Mouse (Mus musculus): ENCODE data around the gene Itgal. TPM values are rescaled to one million over a fixed set of nuclear protein-coding genes. Genes with fewer than 3 reads are reported as not detected.
"Not testable (repeated sequence)": the region's sequence is repeated elsewhere in the genome, so short reads cannot be mapped to it uniquely, and the experiment has no call there.

Gene Itgal
- polyA plus RNA-seq, 1 experiment: 7.2 TPM

GRCm38 (mm10) chr7:127375271-127376245, 79.5 kb downstream of the Itgal start, which contains the start of gene Zfp747:
TSS of gene Zfp747 (minus strand) at chr7:127376050.
- 1% methylated on average over 49 of the region's 49 CpGs for WGBS
- DNase-seq: peak; percentile 98
- not testable (repeated sequence) for H3K36me3 ChIP-seq (ENCODE audit: control insufficient read depth, insufficient read depth, low read length); H3K4me1 ChIP-seq (ENCODE audit: control insufficient read depth, insufficient read depth, low read length); H3K27me3 ChIP-seq (replicated peaks; ENCODE audit: control insufficient read depth, insufficient read depth, low read length); H3K27ac ChIP-seq (ENCODE audit: insufficient read depth, low read depth, low read length)
- peak within 1 kb of the TSS; percentile 64 for H3K4me3 ChIP-seq (ENCODE audit: insufficient read depth, low read depth, low read length)
- TF ChIP-seq CTCF (conservative IDR thresholded peaks at IDR 0.05; ENCODE audit: insufficient read depth, insufficient read length, low read depth, low read length) (peak; percentile 68), POLR2A (IDR thresholded peaks at IDR 0.05; ENCODE audit: low read depth, low read length) (peak; percentile 58)

GRCm38 (mm10) chr7:127378310-127378921, 82.4 kb downstream of the Itgal start:
- H3K36me3 ChIP-seq (ENCODE audit: control insufficient read depth, insufficient read depth, low read length): no peaks in the 10 kb centered on the region
- DNase-seq: no peak
- no peaks in the 10 kb centered on the region for H3K27me3 ChIP-seq (replicated peaks; ENCODE audit: control insufficient read depth, insufficient read depth, low read length)
- TF ChIP-seq CTCF (conservative IDR thresholded peaks at IDR 0.05; ENCODE audit: insufficient read depth, insufficient read length, low read depth, low read length): no peak
- TF ChIP-seq POLR2A (IDR thresholded peaks at IDR 0.05; ENCODE audit: low read depth, low read length): no peak
- no peak overlapping the region for H3K27ac ChIP-seq (ENCODE audit: insufficient read depth, low read depth, low read length)
- WGBS: 80% methylated on average over 6 of the region's 6 CpGs
- no peaks in the 10 kb centered on the region for H3K4me1 ChIP-seq (ENCODE audit: control insufficient read depth, insufficient read depth, low read length)
- no peak overlapping the region for H3K4me3 ChIP-seq (ENCODE audit: insufficient read depth, low read depth, low read length)

Other genes starting within 250 kb of the Itgal start
- not detected in 2 replicates for gene Zg16, start 208.9 kb upstream of the Itgal start, polyA plus RNA-seq (2012; rRNA removed)
- gene AI467606, start 204.9 kb upstream of the Itgal start, polyA plus RNA-seq (2012; rRNA removed): 4.2 and 7.7 TPM in 2 replicates
- 127 and 137 TPM in 2 replicates for gene Qprt, start 174.0 kb upstream of the Itgal start, polyA plus RNA-seq (2012; rRNA removed)
- 2.7 and 5.2 TPM in 2 replicates for gene Spn, start 158.4 kb upstream of the Itgal start, polyA plus RNA-seq (2012; rRNA removed)
- 26.9 and 33.6 TPM in 2 replicates for gene Cd2bp2, start 100.2 kb upstream of the Itgal start, polyA plus RNA-seq (2012; rRNA removed)
- gene Tbc1d10b, start 87.8 kb upstream of the Itgal start, polyA plus RNA-seq (2012; rRNA removed): 26.8 and 28.5 TPM in 2 replicates
- 0.33 and 90.1 TPM in 2 replicates for gene Mylpf, start 87.4 kb upstream of the Itgal start, polyA plus RNA-seq (2012; rRNA removed)
- 7.9 and 9.6 TPM in 2 replicates for gene Zfp553, start 63.2 kb upstream of the Itgal start, polyA plus RNA-seq (2012; rRNA removed)
- gene Sept1, start 63.1 kb upstream of the Itgal start, polyA plus RNA-seq (2012; rRNA removed): 24.1 and 38.4 TPM in 2 replicates
- gene Zfp771, start 52.0 kb upstream of the Itgal start, polyA plus RNA-seq (2012; rRNA removed): 48.4 and 85.5 TPM in 2 replicates
- gene Dctpp1, start 35.6 kb upstream of the Itgal start, polyA plus RNA-seq (2012; rRNA removed): 68.9 and 70.5 TPM in 2 replicates
- gene Sephs2, start 22.2 kb upstream of the Itgal start, polyA plus RNA-seq (2012; rRNA removed): 153 and 156 TPM in 2 replicates
- 36.7 and 52.0 TPM in 2 replicates for gene Zfp768, start 49.3 kb downstream of the Itgal start, polyA plus RNA-seq (2012; rRNA removed)
- 6.5 and 7.2 TPM in 2 replicates for gene Zfp747, start 79.8 kb downstream of the Itgal start, polyA plus RNA-seq (2012; rRNA removed)
- gene 9130019O22Rik, start 90.9 kb downstream of the Itgal start, polyA plus RNA-seq (2012; rRNA removed): 3.3 and 3.4 TPM in 2 replicates
- 5.5 and 7.4 TPM in 2 replicates for gene E430018J23Rik, start 97.4 kb downstream of the Itgal start, polyA plus RNA-seq (2012; rRNA removed)
- gene Zfp764, start 110.6 kb downstream of the Itgal start, polyA plus RNA-seq (2012; rRNA removed): 6.2 and 6.6 TPM in 2 replicates
- 19.1 TPM in 2 replicates for gene Zfp688, start 125.8 kb downstream of the Itgal start, polyA plus RNA-seq (2012; rRNA removed)
- 3.0 and 3.4 TPM in 2 replicates for gene Zfp689, start 152.9 kb downstream of the Itgal start, polyA plus RNA-seq (2012; rRNA removed)
- 58.7 and 62.6 TPM in 2 replicates for gene Prr14, start 163.4 kb downstream of the Itgal start, polyA plus RNA-seq (2012; rRNA removed)
- gene Fbrs, start 182.9 kb downstream of the Itgal start, polyA plus RNA-seq (2012; rRNA removed): 19.1 and 23.7 TPM in 2 replicates
- gene Srcap, start 215.7 kb downstream of the Itgal start, polyA plus RNA-seq (2012; rRNA removed): 17.0 and 18.6 TPM in 2 replicates
- 12.5 and 13.1 TPM in 2 replicates for gene Gm42715, start 223.3 kb downstream of the Itgal start, polyA plus RNA-seq (2012; rRNA removed)

Data from kidney, adult 2 months (tissue).